8 mouse cellular contexts compared by ENCODE assay signal in genomic region chr13:37325504-37325903, GRCm38 (mm10). TPM values are rescaled to one million over a fixed set of nuclear protein-coding genes. Genes with fewer than 3 reads are reported as not detected.
DNase-seq lines count a peak whose midpoint lies in the region; ATAC-seq lines count a peak whose summit lies in the region.

No protein-coding gene starts in this region.

- ATAC-seq in midbrain, embryonic 15.5 days (replicated peaks): no peak

- H3K4me3 ChIP-seq in midbrain, embryonic 10.5 days: no peak overlapping the region
- H3K4me3 ChIP-seq in midbrain, embryonic 15.5 days: no peak overlapping the region

- no peaks in the 10 kb centered on the region for H3K27me3 ChIP-seq in midbrain, embryonic 10.5 days (ENCODE audit: low read depth, poor library complexity, severe bottlenecking)
- no peaks in the 10 kb centered on the region for H3K27me3 ChIP-seq in midbrain, embryonic 15.5 days (replicated peaks)

- no peak overlapping the region for H3K9ac ChIP-seq in midbrain, embryonic 15.5 days

- 92% methylated on average over 3 of the region's 3 CpGs for WGBS in midbrain, embryonic 10.5 days
- WGBS in midbrain, embryonic 15.5 days: 90% methylated on average over 3 of the region's 3 CpGs

- no peaks in the 10 kb centered on the region for H3K9me3 ChIP-seq in midbrain, embryonic 10.5 days (replicated peaks)
- H3K9me3 ChIP-seq in midbrain, embryonic 15.5 days: no peaks in the 10 kb centered on the region

- peak; percentile 40 for DNase-seq in midbrain, embryonic 10.5 days (ENCODE audit: low spot score)
- DNase-seq in WW6 (ENCODE audit: low read depth, low spot score): peak; percentile 46
- DNase-seq in cerebellum, postnatal 14 days: peak; percentile 53 to 74
- peak; percentile 57 to 71 for DNase-seq in heart, postnatal 36 days
- peak; percentile 43 to 46 for DNase-seq in left cerebral cortex, postnatal 36 days (ENCODE audit: low spot score in 2 of 2)
- DNase-seq in retina, embryonic 14.5 days (ENCODE audit: low spot score): peak; percentile 66
- peak; percentile 30 to 56 for DNase-seq in urinary bladder, postnatal 36 days (ENCODE audit: low spot score in 2 of 2)

- intact Hi-C loops in heart, postnatal 36 days (cut with DNase I): no loop called here
- intact Hi-C loops in left cerebral cortex, postnatal 36 days (cut with DNase I): no loop called here

- no peaks in the 10 kb centered on the region for H3K36me3 ChIP-seq in midbrain, embryonic 10.5 days
- no peaks in the 10 kb centered on the region for H3K36me3 ChIP-seq in midbrain, embryonic 15.5 days (replicated peaks)

- H3K4me2 ChIP-seq in midbrain, embryonic 15.5 days: no peak overlapping the region

- H3K4me1 ChIP-seq in midbrain, embryonic 10.5 days: no peaks in the 10 kb centered on the region
- H3K4me1 ChIP-seq in midbrain, embryonic 15.5 days: no peaks in the 10 kb centered on the region

- H3K27ac ChIP-seq in midbrain, embryonic 10.5 days (replicated peaks): no peak overlapping the region
- no peak overlapping the region for H3K27ac ChIP-seq in midbrain, embryonic 15.5 days

RNA-seq across cellular contexts. Expression of gene Ly86, which starts 19.5 kb away (rescaled TPM):
- 3.9 and 5.6 TPM in 2 replicates for polyA plus RNA-seq in midbrain, embryonic 10.5 days (2016; fragmentation: Nextera tagmentation; extraction: Ambion mirVana)
- polyA plus RNA-seq in midbrain, embryonic 15.5 days (2015; fragmentation: Nextera tagmentation; extraction: Ambion mirVana): 6.8 TPM in 2 replicates
- total RNA-seq in heart, postnatal 36 days (2021): 1 to 10 TPM; 2.9 to 3.9 TPM
- total RNA-seq in left cerebral cortex, postnatal 36 days (2021): 1 to 10 TPM; 9.0 to 9.1 TPM
